Mouse (Mus musculus) monocyte, adult 5-6 weeks (primary cell): ENCODE data around the gene Ptchd4. TPM values are rescaled to one million over a fixed set of nuclear protein-coding genes. Genes with fewer than 3 reads are reported as not detected.

Experiments used
- ATAC-seq: fragments of 153-309, 156-312 bp; replicated peaks from 2 replicates; pipeline ENCODE4 v1.8.0; 2017; ENCODE audit warnings: mild to moderate bottlenecking; ENCODE audit not compliant: low TSS enrichment, insufficient number of reproducible peaks, severe bottlenecking, poor library complexity, low FRiP score
- total RNA-seq: library from RNA; stranded (forward); fragments of 200-1000, 200-491, 200-594 nt; gene quantifications from 3 replicates; pipeline ENCODE4 v1.2.3, GENCODE M21; 2017

Gene Ptchd4
- total RNA-seq, 1 experiment from 2014 or later, result not detected

GRCm38 (mm10) chr17:42393086-42393485 is 77.3 kb downstream of the Ptchd4 start:
- no peak for ATAC-seq

GRCm38 (mm10) chr17:42395299-42395698 is 79.6 kb downstream of the Ptchd4 start:
- no peak for ATAC-seq

GRCm38 (mm10) chr17:42418449-42418848 is 102.7 kb downstream of the Ptchd4 start:
- ATAC-seq, result no peak

DNA sequence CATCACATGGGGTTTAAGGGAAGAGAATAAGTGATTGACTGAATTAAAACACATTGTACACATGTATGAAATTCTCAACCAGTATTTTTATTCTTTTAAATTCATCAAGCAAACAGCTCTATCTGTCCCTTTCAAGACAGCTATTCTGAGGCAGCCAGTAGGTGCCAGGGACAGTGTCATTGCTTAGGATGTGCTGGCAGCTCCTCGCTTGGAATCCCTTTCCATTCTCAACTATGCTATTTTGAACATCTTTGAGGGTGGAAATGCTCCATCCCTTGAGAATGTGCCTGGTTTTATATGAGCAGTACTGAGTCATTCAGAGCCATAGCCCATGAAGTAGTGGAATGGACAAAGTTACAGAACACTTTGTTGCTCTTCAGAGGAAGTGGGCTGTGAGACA is 112.2 kb downstream of the Ptchd4 start:
- no peak for ATAC-seq

DNA sequence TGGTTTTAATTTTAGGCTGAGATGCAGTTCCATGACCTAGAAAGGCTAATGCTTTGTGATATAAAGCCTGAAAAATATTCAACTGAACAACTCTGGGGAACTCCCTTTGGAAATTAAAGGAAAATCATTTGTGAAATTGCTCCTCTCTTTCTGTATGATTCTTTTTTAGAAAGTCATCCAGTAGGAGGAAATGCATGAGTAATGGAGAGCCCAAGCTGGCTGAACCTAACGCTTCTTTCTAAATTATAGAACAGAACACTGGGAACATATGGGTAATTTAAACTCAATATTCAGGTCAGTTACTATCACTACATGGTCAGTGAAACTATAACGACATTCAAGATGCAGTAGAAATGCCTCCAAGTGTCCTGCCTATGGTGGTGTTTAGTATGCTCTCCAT is 114.6 kb downstream of the Ptchd4 start:
- ATAC-seq, result no peak

GRCm38 (mm10) chr17:42452235-42452634 is 136.5 kb downstream of the Ptchd4 start:
- no peak for ATAC-seq

DNA sequence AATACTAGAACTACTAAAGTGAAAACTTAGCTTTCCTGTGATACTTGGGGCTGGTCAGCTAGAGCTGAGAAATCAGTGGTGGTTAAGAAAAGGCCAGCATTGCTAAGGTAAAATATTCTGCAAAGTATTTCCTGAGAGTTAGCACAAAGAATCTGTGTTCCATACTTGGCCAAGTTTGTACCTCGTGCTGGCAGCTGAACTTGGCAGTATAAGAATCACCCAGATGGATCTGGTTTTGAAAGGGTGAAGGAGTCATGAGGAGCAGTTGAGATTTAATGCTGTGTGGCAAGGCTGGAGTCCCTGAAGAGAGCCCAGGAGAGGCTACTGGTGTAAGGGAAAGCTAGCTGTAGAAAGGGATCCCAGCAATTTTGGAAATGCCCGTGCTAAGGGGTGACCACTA is 140.7 kb downstream of the Ptchd4 start:
- no peak for ATAC-seq

DNA sequence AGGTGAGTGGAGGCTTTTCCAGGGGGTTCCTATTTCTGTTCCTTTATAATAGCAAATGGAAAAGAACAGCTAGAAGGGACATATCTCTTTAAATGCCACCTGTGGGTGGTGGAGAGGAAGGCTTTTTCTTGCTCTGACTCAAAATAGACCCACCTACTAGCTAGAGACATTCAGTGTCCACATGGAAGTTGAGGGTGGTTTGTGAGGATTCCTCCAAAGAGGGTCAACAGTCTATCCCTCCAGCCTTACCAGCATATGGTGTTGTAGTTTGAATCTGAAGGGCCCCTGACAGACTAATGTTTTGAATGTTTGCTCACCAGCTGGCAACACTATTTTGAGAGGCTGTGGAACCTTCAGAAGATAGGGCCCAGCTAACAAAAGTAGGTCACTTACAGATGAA is 147.0 kb downstream of the Ptchd4 start:
- no peak for ATAC-seq

- no peak for ATAC-seq
These were observed 164.6 kb downstream of the Ptchd4 start for GRCm38 (mm10) chr17:42480173-42480991.

- ATAC-seq, result no peak
These were observed 193.9 kb downstream of the Ptchd4 start for GRCm38 (mm10) chr17:42509356-42510262.

- no peak for ATAC-seq
These were observed 214.4 kb downstream of the Ptchd4 start for GRCm38 (mm10) chr17:42530147-42530546.

- ATAC-seq, result no peak
These were observed 233.8 kb downstream of the Ptchd4 start for GRCm38 (mm10) chr17:42549578-42549977.
